Mouse (Mus musculus): Measurements from ENCODE around the gene Mgam.

DNA sequence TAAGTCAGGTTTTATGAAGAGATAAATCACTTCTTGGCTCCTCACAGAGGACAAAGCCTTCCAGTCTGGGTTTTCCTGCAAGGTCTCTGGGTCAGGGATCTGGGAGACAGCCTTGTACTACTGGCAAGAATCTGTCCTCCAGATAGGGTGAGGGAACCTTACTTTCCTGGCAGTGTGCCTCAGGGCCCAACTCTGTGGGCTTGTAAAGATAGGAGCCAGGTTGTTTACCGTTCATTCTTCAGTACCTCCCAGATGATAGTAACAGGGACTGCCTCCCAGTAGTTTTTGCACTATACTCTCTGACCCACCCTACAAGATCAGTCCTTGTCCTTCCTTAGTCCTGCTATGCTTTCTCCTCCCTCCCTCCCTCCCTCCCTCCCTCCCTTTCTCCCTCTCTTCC, 155.0 kb downstream of the Mgam start:
- TF ChIP-seq CTCF (IDR thresholded peaks at IDR 0.05; ENCODE audit: low read depth, low read length) (no peak), POLR2A (IDR thresholded peaks at IDR 0.05; ENCODE audit: extremely low read depth, insufficient read depth, low read length) (no peak)
